Mouse (Mus musculus) MEL (cell line): ENCODE data around the gene Trpc7.

ENCODE experiments used
- JUND ChIP-seq: IDR thresholded peaks from 2 replicates; pipeline ENCODE4 v1.6.1; 2011; ENCODE audit warnings: low read depth, mild to moderate bottlenecking, improper control_type of control experiment, low read length
- POLR2A ChIP-seq, 2 experiments: IDR thresholded peaks; 2 replicates each; pipeline ENCODE4 v1.6.1; 2011 to 2012; ENCODE audit warnings: low read length in 2 of 2, mild to moderate bottlenecking in 2 of 2, control low read depth in 1 of 2, improper control_type of control experiment in 1 of 2, low read depth in 1 of 2, moderate library complexity in 1 of 2; ENCODE audit not compliant: control insufficient read depth in 1 of 2, insufficient read depth in 1 of 2, poor library complexity in 1 of 2

GRCm38 (mm10) chr13:56815471-56815870, 80.3 kb downstream of the Trpc7 start:
- no peak for TF ChIP-seq POLR2A (IDR thresholded peaks at IDR 0.05; ENCODE audit: control insufficient read depth in 1 of 2, insufficient read depth in 1 of 2, low read depth in 1 of 2, low read length in 2 of 2, poor library complexity in 1 of 2)
- no peak for TF ChIP-seq JUND
